Mouse (Mus musculus): Measurements from ENCODE around the gene Impdh1.
A peak's percentile ranks its signal among the peaks of the same experiment; 100 is the strongest.
"Not testable (repeated sequence)": the region's sequence is repeated elsewhere in the genome, so short reads cannot be mapped to it uniquely, and the experiment has no call there.

Gene Impdh1

GRCm38 (mm10) chr6:29215881-29216501 lies at the start of gene Impdh1:
Gene Impdh1, minus strand, starts transcription at chr6:29216364.
- DNase-seq (ENCODE audit: low spot score in 2 of 2): peak; percentile 71 to 83

- DNase-seq (ENCODE audit: low spot score in 2 of 2): no peak
These were observed 48.3 kb upstream of the Impdh1 start for GRCm38 (mm10) chr6:29264456-29264781.

- no peak for DNase-seq (ENCODE audit: low spot score in 2 of 2)
These were observed 47.7 kb upstream of the Impdh1 start for GRCm38 (mm10) chr6:29263650-29264455.

- DNase-seq (ENCODE audit: low spot score in 2 of 2): no peak
These were observed 45.7 kb upstream of the Impdh1 start for GRCm38 (mm10) chr6:29261831-29262230.

GRCm38 (mm10) chr6:29259418-29259817 lies 43.3 kb upstream of the Impdh1 start:
- no peak for DNase-seq (ENCODE audit: low spot score in 2 of 2)

- no peak for DNase-seq (ENCODE audit: low spot score in 2 of 2)
These were observed 30.9 kb upstream of the Impdh1 start for GRCm38 (mm10) chr6:29247072-29247471.

GRCm38 (mm10) chr6:29246585-29246984 lies 30.4 kb upstream of the Impdh1 start:
- DNase-seq (ENCODE audit: low spot score in 2 of 2): no peak

GRCm38 (mm10) chr6:29246183-29246582 lies 30.0 kb upstream of the Impdh1 start:
- no peak for DNase-seq (ENCODE audit: low spot score in 2 of 2)

GRCm38 (mm10) chr6:29245272-29246120 lies 29.3 kb upstream of the Impdh1 start:
- DNase-seq (ENCODE audit: low spot score in 2 of 2): no peak

GRCm38 (mm10) chr6:29242265-29242664 lies 26.1 kb upstream of the Impdh1 start:
- DNase-seq (ENCODE audit: low spot score in 2 of 2): no peak

GRCm38 (mm10) chr6:29241697-29242096 lies 25.5 kb upstream of the Impdh1 start:
- DNase-seq (ENCODE audit: low spot score in 2 of 2): no peak

GRCm38 (mm10) chr6:29240806-29241205 lies 24.6 kb upstream of the Impdh1 start:
- DNase-seq (ENCODE audit: low spot score in 2 of 2): peak; percentile 33 to 68

- peak in 1 of 2 experiments; percentile 48 for DNase-seq (ENCODE audit: low spot score in 2 of 2)
These were observed 18.1 kb upstream of the Impdh1 start for GRCm38 (mm10) chr6:29234272-29234671.

GRCm38 (mm10) chr6:29233710-29234109 lies 17.5 kb upstream of the Impdh1 start:
- no peak for DNase-seq (ENCODE audit: low spot score in 2 of 2)

GRCm38 (mm10) chr6:29232321-29232720 lies 16.2 kb upstream of the Impdh1 start:
- DNase-seq (ENCODE audit: low spot score in 2 of 2): peak; percentile 25 to 37

- DNase-seq (ENCODE audit: low spot score in 2 of 2): peak in 1 of 2 experiments; percentile 30
These were observed 15.6 kb upstream of the Impdh1 start for GRCm38 (mm10) chr6:29231799-29232198.

GRCm38 (mm10) chr6:29230386-29230785 lies 14.2 kb upstream of the Impdh1 start:
- DNase-seq (ENCODE audit: low spot score in 2 of 2): no peak

GRCm38 (mm10) chr6:29229265-29229913 lies 13.2 kb upstream of the Impdh1 start:
- DNase-seq (ENCODE audit: low spot score in 2 of 2): no peak

- DNase-seq (ENCODE audit: low spot score in 2 of 2): not testable (repeated sequence)
These were observed 1.6 kb upstream of the Impdh1 start for GRCm38 (mm10) chr6:29217717-29218116.

- DNase-seq (ENCODE audit: low spot score in 2 of 2): no peak
These were observed 983 bp downstream of the Impdh1 start for GRCm38 (mm10) chr6:29215181-29215580.

- no peak for DNase-seq (ENCODE audit: low spot score in 2 of 2)
These were observed 1.4 kb downstream of the Impdh1 start for GRCm38 (mm10) chr6:29214776-29215175.

GRCm38 (mm10) chr6:29214245-29214644 lies 1.9 kb downstream of the Impdh1 start:
- no peak for DNase-seq (ENCODE audit: low spot score in 2 of 2)
